ENCODE assay signal across 24 mouse cellular contexts in the genomic region with DNA sequence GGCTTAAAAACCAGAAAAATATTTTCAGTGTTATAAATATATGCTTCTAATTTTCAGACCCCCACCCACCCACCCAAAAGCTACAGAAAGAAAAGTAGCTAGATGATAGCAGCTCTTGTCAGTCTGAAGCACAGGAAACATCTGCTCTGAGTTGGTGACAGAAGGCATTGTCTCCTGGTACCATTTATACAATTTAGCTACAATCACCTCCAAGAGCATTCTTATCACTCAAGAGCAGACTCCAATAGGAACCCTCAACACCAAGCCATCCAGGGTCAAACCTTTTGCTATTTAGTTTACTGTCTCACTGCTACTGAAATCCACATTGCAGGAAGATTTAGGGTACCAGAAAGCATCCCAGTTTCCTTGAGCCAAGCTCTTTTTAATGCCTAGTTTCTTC. TPM values are rescaled to one million over a fixed set of nuclear protein-coding genes. Genes with fewer than 3 reads are reported as not detected.
DNase-seq lines count a peak whose midpoint lies in the region; ATAC-seq and TF ChIP-seq lines count a peak whose summit lies in the region.
"Had no signal": no experiment of that assay in that cellular context is flagged by ENCODE, and none has a peak within 500 bp of the region (broad histone marks: within the 10 kb centered on the region; RNA-seq: fewer than 3 reads in every experiment).

No protein-coding gene starts in this region.

- H3K4me1 ChIP-seq in heart, embryonic 12.5 days (replicated peaks) = no peaks in the 10 kb centered on the region
- H3K4me1 ChIP-seq in MEL (ENCODE audit: control insufficient read depth in 1 of 2, insufficient read depth in 2 of 2, low read length in 2 of 2) = peaks cover 5 to 8% of the 10 kb centered on the region in 2 experiments
- H3K4me1 ChIP-seq in liver, embryonic 13.5 days (replicated peaks) = peaks cover 9% of the 10 kb centered on the region
- H3K4me1 ChIP-seq in liver, embryonic 16.5 days (ENCODE audit: control insufficient read depth, low read depth, low read length) = no peaks in the 10 kb centered on the region; the same call in 1 of the 2 replicates
- no peaks in the 10 kb centered on the region for H3K4me1 ChIP-seq in stomach, postnatal 0 days (replicated peaks; ENCODE audit: control insufficient read depth, insufficient read depth)
- no peaks in the 10 kb centered on the region for H3K4me1 ChIP-seq in forebrain, embryonic 12.5 days
- H3K4me1 ChIP-seq: embryonic facial prominence, embryonic 10.5 days; embryonic facial prominence, embryonic 13.5 days; forebrain, embryonic 13.5 days; heart, embryonic 13.5 days had no signal

- no peak for TF ChIP-seq POLR2A in MEL (IDR thresholded peaks at IDR 0.05; ENCODE audit: control insufficient read depth in 1 of 2, insufficient read depth in 1 of 2, low read depth in 1 of 2, low read length in 2 of 2, poor library complexity in 1 of 2)

- TF ChIP-seq CTCF in MEL (IDR thresholded peaks at IDR 0.05 in 2 of 3, conservative IDR thresholded peaks at IDR 0.05 in 1 of 3; ENCODE audit: control insufficient read depth in 1 of 3, insufficient read depth in 1 of 3, low read depth in 2 of 3, low read length in 3 of 3, poor library complexity in 1 of 3, severe bottlenecking in 1 of 3) = no peak
- no peak for TF ChIP-seq CTCF in stomach, postnatal 0 days (IDR thresholded peaks at IDR 0.05; ENCODE audit: low read depth)

- no peaks in the 10 kb centered on the region for H3K9me3 ChIP-seq in heart, embryonic 12.5 days (replicated peaks)
- no peaks in the 10 kb centered on the region for H3K9me3 ChIP-seq in MEL (replicated peaks; ENCODE audit: insufficient read depth, low read length)
- no peaks in the 10 kb centered on the region for H3K9me3 ChIP-seq in liver, embryonic 13.5 days (replicated peaks)
- no peaks in the 10 kb centered on the region for H3K9me3 ChIP-seq in liver, embryonic 16.5 days (replicated peaks; ENCODE audit: control insufficient read depth, low read length)
- no peaks in the 10 kb centered on the region for H3K9me3 ChIP-seq in stomach, postnatal 0 days (ENCODE audit: control insufficient read depth, low read length)
- H3K9me3 ChIP-seq in forebrain, embryonic 12.5 days = no peaks in the 10 kb centered on the region
- H3K9me3 ChIP-seq: embryonic facial prominence, embryonic 10.5 days; embryonic facial prominence, embryonic 13.5 days; forebrain, embryonic 13.5 days; heart, embryonic 13.5 days had no signal

- no peak overlapping the region for H3K4me3 ChIP-seq in heart, embryonic 12.5 days
- H3K4me3 ChIP-seq in MEL (ENCODE audit: control insufficient read depth in 1 of 2, insufficient read depth in 1 of 2, low read depth in 2 of 2, low read length in 2 of 2) = no peak overlapping the region
- no peak overlapping the region for H3K4me3 ChIP-seq in liver, embryonic 13.5 days (replicated peaks)
- H3K4me3 ChIP-seq in liver, embryonic 16.5 days (ENCODE audit: low read depth, low read length) = no peak overlapping the region
- no peak overlapping the region for H3K4me3 ChIP-seq in stomach, postnatal 0 days (ENCODE audit: low read depth, low read length)
- no peak overlapping the region for H3K4me3 ChIP-seq in forebrain, embryonic 12.5 days (replicated peaks)
- H3K4me3 ChIP-seq: embryonic facial prominence, embryonic 10.5 days; embryonic facial prominence, embryonic 13.5 days; erythroblast, embryonic 14.5 days; forebrain, embryonic 13.5 days; gastrocnemius, adult 2 months; heart, embryonic 13.5 days had no signal

- peak; percentile 87 to 89 for TF ChIP-seq EP300 in MEL (IDR thresholded peaks at IDR 0.05; ENCODE audit: low read depth in 1 of 2, low read length in 2 of 2)
- no peak for TF ChIP-seq EP300 in stomach, postnatal 0 days (optimal IDR thresholded peaks at IDR 0.05)

- no peak overlapping the region for H3K4me2 ChIP-seq in heart, embryonic 12.5 days
- no peak overlapping the region for H3K4me2 ChIP-seq in liver, embryonic 13.5 days
- no peak overlapping the region for H3K4me2 ChIP-seq in liver, embryonic 16.5 days (ENCODE audit: low read depth, low read length)
- H3K4me2 ChIP-seq in stomach, postnatal 0 days (replicated peaks; ENCODE audit: low read depth) = no peak overlapping the region
- no peak overlapping the region for H3K4me2 ChIP-seq in forebrain, embryonic 12.5 days
- H3K4me2 ChIP-seq: embryonic facial prominence, embryonic 13.5 days; forebrain, embryonic 13.5 days; heart, embryonic 13.5 days; hindbrain, embryonic 14.5 days had no signal

- H3K9ac ChIP-seq in heart, embryonic 12.5 days = no peak overlapping the region
- H3K9ac ChIP-seq in MEL (ENCODE audit: control insufficient read depth, low read depth, low read length, poor library complexity, severe bottlenecking) = no peak overlapping the region
- H3K9ac ChIP-seq in liver, embryonic 13.5 days = no peak overlapping the region
- H3K9ac ChIP-seq in liver, embryonic 16.5 days (ENCODE audit: low read depth, low read length) = no peak overlapping the region
- no peak overlapping the region for H3K9ac ChIP-seq in stomach, postnatal 0 days (ENCODE audit: low read length)
- no peak overlapping the region for H3K9ac ChIP-seq in forebrain, embryonic 12.5 days
- H3K9ac ChIP-seq: embryonic facial prominence, embryonic 13.5 days; forebrain, embryonic 13.5 days; heart, embryonic 13.5 days; hindbrain, embryonic 14.5 days had no signal

- peaks cover 85% of the 10 kb centered on the region for H3K36me3 ChIP-seq in heart, embryonic 12.5 days
- H3K36me3 ChIP-seq in MEL (ENCODE audit: control insufficient read depth in 1 of 2, insufficient read depth in 2 of 2, low read length in 2 of 2) = peaks cover 5 to 9% of the 10 kb centered on the region in 2 experiments
- peaks cover 72% of the 10 kb centered on the region for H3K36me3 ChIP-seq in liver, embryonic 13.5 days
- peaks cover 29% of the 10 kb centered on the region for H3K36me3 ChIP-seq in liver, embryonic 16.5 days (ENCODE audit: control insufficient read depth, insufficient read depth)
- H3K36me3 ChIP-seq in stomach, postnatal 0 days (ENCODE audit: control insufficient read depth, insufficient read depth, low read length) = peaks cover 32% of the 10 kb centered on the region
- H3K36me3 ChIP-seq in forebrain, embryonic 12.5 days (replicated peaks) = peaks cover 85% of the 10 kb centered on the region

- peak; percentile 12 for DNase-seq in heart, adult 11 months
- peak; percentile 67 for DNase-seq in MEL (ENCODE audit: low read depth, low spot score)
- no peak for DNase-seq in liver, embryonic 13.5 days
- no peak for DNase-seq in stomach, postnatal 0 days (ENCODE audit: low spot score)
- no peak for DNase-seq in adrenal gland, postnatal 36 days
- DNase-seq: adrenal gland, adult 8-10 months; cerebellum, adult 11 months; embryo, embryonic 11 days; gastrocnemius, adult 2 months; gastrocnemius, postnatal 14 days; heart, adult 18-20 months; heart, postnatal 14 days; heart, postnatal 4 days had no signal

- no peak overlapping the region for H3K27ac ChIP-seq in heart, embryonic 12.5 days (ENCODE audit: poor library complexity, severe bottlenecking)
- H3K27ac ChIP-seq in MEL (ENCODE audit: control insufficient read depth, low read depth, low read length) = no peak overlapping the region
- no peak overlapping the region for H3K27ac ChIP-seq in liver, embryonic 13.5 days
- no peak overlapping the region for H3K27ac ChIP-seq in liver, embryonic 16.5 days (ENCODE audit: low read length)
- H3K27ac ChIP-seq in stomach, postnatal 0 days (replicated peaks) = no peak overlapping the region
- no peak overlapping the region for H3K27ac ChIP-seq in forebrain, embryonic 12.5 days
- H3K27ac ChIP-seq: embryonic facial prominence, embryonic 10.5 days; embryonic facial prominence, embryonic 13.5 days; forebrain, embryonic 13.5 days; gastrocnemius, adult 2 months; heart, embryonic 13.5 days; hindbrain, embryonic 14.5 days had no signal

- ATAC-seq in heart, embryonic 12.5 days (ENCODE audit: insufficient number of reproducible peaks, low FRiP score) = no peak
- peak; percentile 72 for ATAC-seq in liver, embryonic 13.5 days (ENCODE audit: low read depth)
- peak; percentile 33; the same call in 1 of the 2 replicates for ATAC-seq in liver, embryonic 16.5 days (ENCODE audit: low read depth)
- ATAC-seq in stomach, postnatal 0 days (ENCODE audit: low FRiP score, low TSS enrichment) = no peak
- ATAC-seq in forebrain, embryonic 12.5 days (ENCODE audit: low FRiP score) = no peak
- ATAC-seq: activated CD4-positive, CD25-positive, alpha-beta regulatory T cell, adult 4 months; forebrain, embryonic 13.5 days; forebrain, embryonic 16.5 days had no signal

- no peak for TF ChIP-seq RAD21 in MEL (IDR thresholded peaks at IDR 0.05; ENCODE audit: low read depth, low read length)

- no peaks in the 10 kb centered on the region for H3K79me2 ChIP-seq in MEL (ENCODE audit: control insufficient read depth, insufficient read depth, low read length, poor library complexity)

- H3K27me3 ChIP-seq in heart, embryonic 12.5 days (replicated peaks) = no peaks in the 10 kb centered on the region
- no peaks in the 10 kb centered on the region for H3K27me3 ChIP-seq in MEL (ENCODE audit: control insufficient read depth in 1 of 2, insufficient read depth in 2 of 2, low read length in 2 of 2)
- H3K27me3 ChIP-seq in liver, embryonic 13.5 days = no peaks in the 10 kb centered on the region
- no peaks in the 10 kb centered on the region for H3K27me3 ChIP-seq in liver, embryonic 16.5 days (ENCODE audit: control insufficient read depth, insufficient read depth, low read depth, low read length)
- H3K27me3 ChIP-seq in stomach, postnatal 0 days (ENCODE audit: control insufficient read depth, insufficient read depth, low read length) = no peaks in the 10 kb centered on the region
- no peaks in the 10 kb centered on the region for H3K27me3 ChIP-seq in forebrain, embryonic 12.5 days
- H3K27me3 ChIP-seq: embryonic facial prominence, embryonic 13.5 days; forebrain, embryonic 13.5 days; heart, embryonic 13.5 days had no signal

TF ChIP-seq in MEL, 35 proteins besides CTCF, POLR2A, EP300 and RAD21 (continues in another document):
- TF ChIP-seq NRF1 (IDR thresholded peaks at IDR 0.05; ENCODE audit: insufficient read depth, low read depth, low read length, poor library complexity, severe bottlenecking) (no peak), ELF1 (IDR thresholded peaks at IDR 0.05; ENCODE audit: low read depth, low read length) (no peak), RCOR1 (IDR thresholded peaks at IDR 0.05; ENCODE audit: low read depth, low read length) (peak; percentile 70; the same call in 1 of the 2 replicates), GATA1 (IDR thresholded peaks at IDR 0.05; ENCODE audit: low read depth, low read length) (peak; percentile 81)

RNA-seq across cellular contexts. Expression of a gene that starts 19.3 kb away (rescaled TPM):
- polyA plus RNA-seq in heart, embryonic 12.5 days (2016; fragmentation: Nextera tagmentation; extraction: Ambion mirVana) = 97.3 and 102 TPM in 2 replicates
- 120 and 128 TPM in 2 replicates for total RNA-seq in MEL (2012; rRNA removed)
- polyA plus RNA-seq in MEL (2012; ENCODE audit: insufficient read depth in 1 of 2, insufficient read length in 2 of 2, low read depth in 1 of 2, low replicate concordance in 2 of 2, missing spikeins in 1 of 2) = 100 to 1,000 TPM; 214 to 299 TPM
- 85.0 and 97.2 TPM in 2 replicates for polyA plus RNA-seq in liver, embryonic 13.5 days (2015; fragmentation: Nextera tagmentation; extraction: Ambion mirVana)
- polyA plus RNA-seq in liver, embryonic 16.5 days (2015; fragmentation: Nextera tagmentation; extraction: Ambion mirVana) = 80.2 and 82.8 TPM in 2 replicates
- polyA plus RNA-seq in stomach, postnatal 0 days (2015; fragmentation: Nextera tagmentation; extraction: Ambion mirVana) = 46.7 and 50.3 TPM in 2 replicates
- 100 to 1,000 TPM; 197 to 218 TPM for total RNA-seq in adrenal gland, postnatal 36 days (2021)
- 63.1 and 68.3 TPM in 2 replicates for polyA plus RNA-seq in forebrain, embryonic 12.5 days (2016; fragmentation: Nextera tagmentation; extraction: Ambion mirVana)

Comparison
In these comparisons a context has a peak if more than half of its experiments do, and no peak if none do; other contexts are left out.
1. DNase-seq: peak in heart, adult 11 months (single experiment) and MEL (single experiment); none in liver, embryonic 13.5 days (single experiment), stomach, postnatal 0 days (single experiment) and adrenal gland, postnatal 36 days (0 of 2).
2. ATAC-seq: peak in liver, embryonic 13.5 days (single experiment) and liver, embryonic 16.5 days (single experiment); none in heart, embryonic 12.5 days (single experiment), stomach, postnatal 0 days (single experiment) and forebrain, embryonic 12.5 days (single experiment).